Mouse (Mus musculus) forelimb bud, embryonic 11.5 days (tissue): ENCODE measurements around the gene Klhdc9.

Experiments used
- DNase-seq: peaks from one replicate; pipeline ENCODE4 v3.0.0-alpha.2; 2012; ENCODE audit warnings: low read depth, low spot score

The Klhdc9 gene

DNA sequence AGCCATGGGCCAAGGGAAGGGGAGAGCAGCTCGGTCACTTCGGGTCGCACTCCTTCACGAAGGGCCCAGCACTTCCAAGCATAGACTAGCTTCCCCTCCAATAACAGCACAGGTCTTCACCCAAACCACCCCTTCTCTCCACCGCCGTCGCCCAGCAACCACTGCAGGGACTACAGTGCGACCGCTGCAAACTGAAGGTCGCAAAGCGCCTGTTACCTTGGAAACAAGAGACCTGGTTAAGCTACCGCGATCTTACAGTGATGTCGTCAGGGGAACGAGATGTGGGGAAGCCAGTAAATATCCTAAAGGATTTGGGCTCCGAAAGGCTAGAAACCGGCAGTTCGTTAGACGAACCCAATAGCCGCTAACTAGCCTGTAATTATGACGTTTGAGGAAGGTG, at the start of gene Klhdc9:
TSS of gene Klhdc9 (minus strand) at position 143 of the 400 bp plus-strand sequence.
- peak; percentile 94 for DNase-seq

DNA sequence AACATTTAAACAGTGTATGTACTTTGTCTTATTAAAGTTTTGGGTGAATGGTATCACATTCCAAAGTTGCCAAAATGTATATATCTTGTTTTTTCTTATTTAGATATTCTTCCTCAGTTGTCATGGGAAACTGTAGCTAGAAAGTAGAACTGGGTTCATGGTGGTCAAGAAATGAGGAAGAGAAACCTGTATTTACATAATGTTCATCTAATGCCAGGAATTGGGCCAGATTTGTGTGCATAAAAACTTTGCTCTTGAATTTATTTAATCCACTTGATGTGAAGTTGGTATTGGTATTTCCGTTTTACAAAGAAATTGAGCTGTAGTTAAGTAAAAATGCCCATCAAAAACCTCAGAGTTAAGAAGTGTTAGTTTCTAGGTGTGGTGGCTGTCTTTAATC, 49.6 kb upstream of the Klhdc9 start:
- DNase-seq = no peak

DNA sequence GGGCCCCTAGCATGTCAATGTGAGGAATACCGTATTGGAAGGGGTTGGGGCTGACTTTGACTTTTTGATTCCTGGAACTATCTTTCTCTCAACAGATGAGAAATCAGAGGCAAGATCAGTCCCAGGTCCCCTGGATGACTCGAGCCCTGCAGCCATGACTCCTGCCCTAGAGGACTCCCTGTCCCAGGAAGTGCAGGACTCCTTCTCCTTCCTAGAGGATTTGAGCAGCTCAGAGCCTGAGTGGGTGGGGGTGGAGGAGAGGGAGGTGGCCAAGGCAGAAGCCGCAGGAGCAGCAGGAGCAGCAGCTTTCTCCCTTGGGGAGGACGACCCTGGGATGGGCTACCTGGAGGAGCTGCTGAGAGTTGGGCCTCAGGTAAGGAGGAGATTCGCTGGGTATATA, 46.7 kb upstream of the Klhdc9 start:
- no peak for DNase-seq

GRCm38 (mm10) chr1:171402991-171403390, 42.4 kb upstream of the Klhdc9 start:
- DNase-seq = no peak

DNA sequence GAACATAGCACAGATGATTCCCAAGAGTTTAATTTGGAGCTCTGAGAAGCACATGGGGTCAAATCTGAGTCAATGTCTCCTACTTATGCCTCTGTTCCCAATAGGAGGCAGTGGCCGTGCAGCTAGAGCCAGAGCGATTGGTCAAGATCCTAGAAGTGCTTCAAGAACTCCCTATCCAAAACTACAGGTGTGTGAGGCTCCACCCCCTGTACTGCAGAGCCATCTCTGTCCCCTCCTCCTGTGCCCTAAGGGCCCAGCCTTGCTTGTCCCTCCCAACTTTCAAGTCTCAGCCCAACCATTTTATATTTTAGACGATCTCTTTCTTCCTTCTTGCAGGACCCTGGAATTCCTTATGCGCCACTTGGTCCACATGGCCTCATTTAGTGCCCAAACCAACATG, 41.2 kb upstream of the Klhdc9 start:
- DNase-seq = no peak

GRCm38 (mm10) chr1:171390101-171390500, 29.5 kb upstream of the Klhdc9 start:
- no peak for DNase-seq

GRCm38 (mm10) chr1:171388376-171389102, 27.9 kb upstream of the Klhdc9 start, which contains the start of gene Arhgap30:
TSS of gene Arhgap30 (plus strand) at chr1:171388954.
- DNase-seq = no peak

DNA sequence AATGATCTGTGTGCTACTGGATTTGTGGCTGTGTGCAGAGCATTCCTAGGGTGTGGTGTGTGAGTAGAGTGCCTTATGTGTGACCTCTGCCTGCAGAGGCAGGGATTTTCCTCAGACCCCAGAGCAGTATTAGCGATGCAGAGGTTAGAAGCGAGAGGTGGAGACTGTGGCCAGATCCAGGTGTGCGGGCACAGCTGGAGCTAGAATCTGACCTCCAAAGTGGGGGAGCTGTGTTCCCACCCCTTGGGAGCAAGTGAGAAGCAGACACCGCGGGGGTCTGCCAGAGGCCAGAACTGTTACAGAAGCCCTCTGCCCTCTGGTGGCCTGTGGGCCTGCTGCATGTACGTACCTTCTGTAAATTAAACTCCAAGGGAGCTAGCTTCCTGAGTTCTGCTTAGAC, 26.5 kb upstream of the Klhdc9 start:
- peak; percentile 60 for DNase-seq

- no peak for DNase-seq
Observed at GRCm38 (mm10) chr1:171385171-171385570, 24.6 kb upstream of the Klhdc9 start.

- peak; percentile 10 for DNase-seq
Observed at GRCm38 (mm10) chr1:171384361-171384760, 23.8 kb upstream of the Klhdc9 start.

GRCm38 (mm10) chr1:171382096-171382620, 21.6 kb upstream of the Klhdc9 start:
- no peak for DNase-seq

- DNase-seq = peak; percentile 46
Observed at GRCm38 (mm10) chr1:171379935-171380599, 19.5 kb upstream of the Klhdc9 start.

DNA sequence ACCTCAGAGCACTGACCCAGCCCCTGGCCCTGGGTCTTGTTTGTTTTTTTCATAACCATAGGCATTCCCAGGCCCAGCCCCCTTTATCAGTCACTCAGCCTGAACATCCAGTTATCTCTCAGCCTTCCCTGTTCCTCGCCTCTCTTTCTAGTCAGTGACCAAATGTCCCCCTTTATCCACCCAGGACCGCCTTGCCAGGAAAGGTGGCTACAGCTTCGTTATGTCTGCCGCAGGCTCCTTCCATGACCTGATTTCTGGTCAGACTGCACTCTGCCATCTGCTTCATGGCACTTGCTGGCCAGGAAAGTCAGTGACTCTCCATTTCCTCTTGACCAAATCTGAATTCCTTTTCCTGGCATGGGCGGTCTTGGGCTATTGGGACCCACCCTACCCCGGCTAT, 17.7 kb upstream of the Klhdc9 start:
- no peak for DNase-seq

GRCm38 (mm10) chr1:171375646-171376097, 15.1 kb upstream of the Klhdc9 start:
- no peak for DNase-seq

- DNase-seq = no peak
Observed at GRCm38 (mm10) chr1:171373946-171374345, 13.3 kb upstream of the Klhdc9 start.

DNA sequence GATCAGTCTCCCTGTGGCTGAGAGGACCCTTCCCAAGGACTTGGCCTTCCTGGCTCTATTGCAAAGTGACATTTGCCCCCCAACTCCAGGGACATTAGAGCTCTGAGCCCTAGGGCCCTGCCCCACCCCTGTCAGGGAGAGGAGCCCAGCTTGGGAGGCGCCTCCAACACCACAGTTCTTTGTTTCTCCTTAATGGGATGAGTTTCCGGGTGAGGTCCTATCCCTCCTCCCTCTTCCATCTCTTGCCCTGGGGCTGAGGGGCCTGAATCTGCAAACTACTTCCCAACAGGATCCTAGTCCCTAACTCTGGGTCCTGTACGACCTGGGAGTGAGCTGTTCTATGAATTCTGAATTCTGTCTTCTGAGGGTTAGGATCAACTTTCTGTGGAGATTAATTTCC, 12.3 kb upstream of the Klhdc9 start:
- DNase-seq = no peak

- DNase-seq = no peak
Observed at GRCm38 (mm10) chr1:171369845-171370556, 9.4 kb upstream of the Klhdc9 start, which contains the start of gene Nectin4. TSS of gene Nectin4 (plus strand) at chr1:171370099.

DNA sequence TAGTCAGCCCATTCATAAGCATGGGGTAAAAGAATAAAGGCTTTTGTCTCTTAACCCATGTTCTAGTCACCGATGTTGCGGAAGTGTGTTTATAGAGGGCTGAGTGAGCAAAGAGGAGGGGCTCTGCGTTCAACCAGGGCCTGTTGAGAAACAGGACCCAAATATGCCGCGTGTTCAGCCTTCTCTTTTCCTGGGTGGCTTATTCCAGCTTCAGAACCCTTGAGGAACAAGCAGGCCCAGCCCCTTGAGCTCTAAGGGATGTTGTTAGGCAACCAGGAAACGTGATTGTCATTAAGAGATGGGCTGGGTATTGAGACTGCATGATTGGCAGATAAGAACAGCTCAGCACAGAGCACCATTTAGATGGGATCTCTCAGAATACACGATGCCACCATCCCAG, 5.3 kb upstream of the Klhdc9 start:
- no peak for DNase-seq

- peak; percentile 75 for DNase-seq
Observed at GRCm38 (mm10) chr1:171361106-171362103, 807 bp upstream of the Klhdc9 start.

DNA sequence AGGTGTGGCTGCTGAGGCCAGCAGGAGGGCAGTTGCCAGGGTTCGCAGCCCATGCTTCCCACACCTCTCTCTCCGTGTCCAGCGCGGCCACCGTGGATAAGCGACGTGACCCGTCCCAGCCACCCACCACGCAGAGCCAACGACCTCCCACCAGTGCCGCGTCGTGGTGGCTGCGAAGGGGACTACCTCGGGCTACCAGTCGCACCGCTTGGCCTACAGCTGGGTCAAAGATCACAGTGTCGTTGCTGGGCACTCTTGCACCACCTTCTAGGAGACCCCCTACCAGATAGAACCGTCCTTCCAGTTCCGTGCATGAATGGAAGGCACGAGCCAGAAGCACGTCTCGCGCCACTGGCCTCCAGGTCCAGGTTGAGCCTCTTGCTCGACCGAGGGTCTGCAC, 345 bp downstream of the Klhdc9 start:
- no peak for DNase-seq

GRCm38 (mm10) chr1:171358421-171358820, 2.2 kb downstream of the Klhdc9 start:
- no peak for DNase-seq
